Mouse (Mus musculus): ENCODE data around the gene Bank1.

GRCm38 (mm10) chr3:136348611-136349010 lies 22.7 kb upstream of the Bank1 start:
- TF ChIP-seq CTCF (IDR thresholded peaks at IDR 0.05; ENCODE audit: extremely low read depth, insufficient read length, insufficient replicate concordance, low read depth, low read length) (no peak), POLR2A (IDR thresholded peaks at IDR 0.05; ENCODE audit: low read depth, low read length) (no peak)
